Mouse (Mus musculus) hindbrain, postnatal 0 days (tissue): ENCODE measurements around the gene Syk. TPM values are rescaled to one million over a fixed set of nuclear protein-coding genes. Genes with fewer than 3 reads are reported as not detected.

Experiments used
- ATAC-seq: fragments of 200-750 bp; cut with Nextera tagmentation; 2 replicates; pipeline ENCODE4 v1.8.0; 2017; ENCODE audit warnings: mild to moderate bottlenecking, moderate TSS enrichment, moderate library complexity
- DNase-seq: peaks from one replicate; pipeline ENCODE4 v3.0.0-alpha.2; 2015; ENCODE audit warnings: low spot score
- H3K27ac ChIP-seq: fragments of 300-500 bp; sonication (generic); 2 replicates; pipeline ENCODE4 v1.5.1; 2014; ENCODE audit warnings: mild to moderate bottlenecking
- H3K27me3 ChIP-seq: fragments of 300-500 bp; sonication (generic); 2 replicates; pipeline ENCODE4 v1.6.1; 2014; ENCODE audit warnings: low read length, mixed read lengths; ENCODE audit not compliant: insufficient read depth
- H3K36me3 ChIP-seq: fragments of 300-500 bp; sonication (generic); 2 replicates; pipeline ENCODE4 v1.6.1; 2014; ENCODE audit warnings: low read length, mixed read lengths; ENCODE audit not compliant: insufficient read depth
- H3K4me1 ChIP-seq: fragments of 300-500 bp; sonication (generic); 2 replicates; pipeline ENCODE4 v1.6.1; 2014; ENCODE audit warnings: antibody characterized with exemption, low read length, mixed read lengths; ENCODE audit not compliant: insufficient read depth
- H3K4me2 ChIP-seq: fragments of 300-500 bp; sonication (generic); 2 replicates; pipeline ENCODE4 v1.6.1; 2014; ENCODE audit warnings: low read depth, mild to moderate bottlenecking, low read length, moderate library complexity, mixed read lengths
- H3K4me3 ChIP-seq: fragments of 300-500 bp; sonication (generic); 2 replicates; pipeline ENCODE4 v1.5.1; 2014; ENCODE audit warnings: low read length
- H3K9ac ChIP-seq: fragments of 300-500 bp; sonication (generic); replicated peaks from 2 replicates; pipeline ENCODE4 v1.6.1; 2014; ENCODE audit warnings: mild to moderate bottlenecking, low read length, moderate library complexity, mixed read lengths
- H3K9me3 ChIP-seq: fragments of 300-500 bp; sonication (generic); 2 replicates; pipeline ENCODE4 v1.6.1; 2016; ENCODE audit warnings: low read length, mixed read lengths
- CTCF ChIP-seq: IDR thresholded peaks from 2 replicates; pipeline ENCODE4 v1.5.1; 2016; ENCODE audit warnings: antibody characterized with exemption, control low read depth, low read depth
- WGBS: fragments of 180-500 bp; shearing (Covaris S2); extraction: QIAGEN DNeasy Blood & Tissue Kit; methylation state at CpG from one replicate; pipeline ENCODE4 v1.1.7; 2014; 5-methylcytosine and 5-hydroxymethylcytosine counted together
- polyA plus RNA-seq: library from polyadenylated mRNA; unstranded; fragments of >200 nt; fragmentation: Nextera tagmentation; extraction: Ambion mirVana; gene quantifications from 2 replicates; pipeline ENCODE4 v1.2.1, GENCODE M21; 2015
- total RNA-seq: library from RNA; depleted of rRNA; stranded (reverse); fragments of >200 nt; gene quantifications from 2 replicates; pipeline ENCODE4 v1.2.3, GENCODE M21; 2014; rRNA removed

Gene Syk
- total and polyA plus RNA-seq, 2 experiments from 2014 or later: 1.2 to 2.7 TPM

GRCm38 (mm10) chr13:52692311-52692710 is 109.3 kb downstream of the Syk start:
- Histone ChIP-seq H3K9ac (no peak overlapping the region), H3K4me2 (no peak overlapping the region), H3K27ac (no peak overlapping the region), H3K4me3 (no peak overlapping the region), H3K9me3 (no peaks in the 10 kb centered on the region), H3K36me3 (no peaks in the 10 kb centered on the region), H3K27me3 (no peaks in the 10 kb centered on the region), H3K4me1 (no peaks in the 10 kb centered on the region)
- TF ChIP-seq CTCF: no peak
- ATAC-seq: no peak
- 86% methylated on average over 6 of the region's 6 CpGs for WGBS
- DNase-seq: no peak

GRCm38 (mm10) chr13:52694857-52695256 is 111.9 kb downstream of the Syk start:
- 91% methylated on average over 6 of the region's 6 CpGs for WGBS
- TF ChIP-seq CTCF: no peak
- Histone ChIP-seq H3K4me1 (no peaks in the 10 kb centered on the region), H3K36me3 (no peaks in the 10 kb centered on the region), H3K4me3 (no peak overlapping the region), H3K9ac (no peak overlapping the region), H3K27me3 (no peaks in the 10 kb centered on the region), H3K9me3 (no peaks in the 10 kb centered on the region), H3K4me2 (no peak overlapping the region), H3K27ac (no peak overlapping the region)
- DNase-seq (no peak), ATAC-seq (no peak)

Other genes starting within 250 kb of the Syk start
- 64.4 and 64.5 TPM in 2 replicates for gene Diras2, start 51.9 kb upstream of the Syk start, total RNA-seq
- gene Diras2, start 51.9 kb upstream of the Syk start, polyA plus RNA-seq: 7.3 and 7.9 TPM in 2 replicates